Mouse (Mus musculus): Measurements from ENCODE around the gene Dkk2.

The Dkk2 gene

DNA sequence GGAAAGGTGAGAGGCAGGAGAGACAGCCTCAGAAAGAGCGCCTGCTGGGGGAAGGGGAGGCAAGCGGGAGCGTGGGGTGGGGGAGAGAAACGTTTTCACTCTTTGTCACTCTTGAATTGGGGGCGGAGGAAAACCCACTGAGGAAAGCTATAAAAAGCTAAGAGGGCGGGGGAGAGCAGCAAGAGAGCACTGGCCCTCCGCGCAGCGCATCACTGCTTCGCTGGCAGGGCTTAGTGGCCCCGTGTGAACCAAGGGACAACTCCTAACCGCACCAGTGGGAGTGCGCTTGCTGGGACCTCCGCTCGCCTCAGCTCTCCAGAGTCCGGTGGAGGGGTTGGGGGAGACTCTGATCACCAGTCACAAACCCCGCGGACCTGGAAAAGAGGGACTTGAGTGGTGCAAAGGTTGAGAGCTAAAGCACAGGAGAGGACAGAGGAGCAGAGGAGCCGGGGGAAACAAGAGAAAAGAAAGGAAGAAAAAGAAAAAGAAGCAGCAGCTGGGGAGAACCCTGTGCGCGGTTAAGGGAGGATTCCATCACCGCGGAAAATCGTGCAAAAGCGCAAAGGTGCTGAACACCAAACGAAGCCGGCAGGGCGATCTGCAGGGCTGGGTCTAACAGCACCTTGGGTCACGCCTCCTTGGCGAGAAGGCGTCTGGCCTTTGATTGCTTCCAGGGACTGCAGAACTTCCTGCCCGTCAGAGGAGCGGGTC, at the start of gene Dkk2:
TSS of gene Dkk2 (plus strand) at position 181 of the 711 bp plus-strand sequence.
- peak; percentile 56 for DNase-seq

DNA sequence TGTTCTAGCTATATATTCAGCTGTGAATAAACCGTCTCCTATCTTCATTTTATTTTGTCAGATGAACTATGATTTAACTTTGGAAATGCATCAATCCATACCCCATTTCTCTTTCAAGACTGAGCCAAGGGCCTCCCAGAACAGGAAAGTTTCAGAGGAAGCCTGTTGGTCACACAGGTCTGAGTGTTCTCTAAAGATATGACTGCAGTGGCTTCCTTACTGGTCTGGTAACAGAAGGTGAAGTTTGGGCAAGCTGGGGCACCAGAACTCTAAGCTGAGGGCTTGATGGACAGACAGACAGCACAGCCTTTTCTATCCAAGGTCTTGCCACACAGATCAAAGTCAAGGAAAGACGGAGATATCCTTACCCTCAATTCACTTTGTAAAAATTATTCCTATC, 48.4 kb upstream of the Dkk2 start:
- DNase-seq = no peak

DNA sequence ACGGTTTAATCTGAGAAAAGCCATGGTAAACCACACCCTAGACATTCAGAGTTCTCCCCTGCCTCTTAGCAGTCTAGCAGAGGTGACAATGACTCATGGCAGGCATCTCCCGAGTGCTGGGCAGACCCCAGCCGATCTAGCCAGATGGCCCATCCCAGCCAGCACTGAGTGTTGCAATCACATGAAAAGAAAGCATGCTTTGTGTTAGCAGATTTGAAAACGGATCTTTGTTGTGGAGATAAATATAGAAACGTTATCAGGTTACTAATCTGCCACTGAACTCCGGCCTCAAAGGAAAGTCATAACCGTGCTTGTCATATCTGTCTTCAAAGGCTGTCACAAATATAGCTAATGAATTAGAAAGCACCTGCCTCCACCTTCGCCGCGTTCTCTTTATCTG, 47.4 kb upstream of the Dkk2 start:
- no peak for DNase-seq

DNA sequence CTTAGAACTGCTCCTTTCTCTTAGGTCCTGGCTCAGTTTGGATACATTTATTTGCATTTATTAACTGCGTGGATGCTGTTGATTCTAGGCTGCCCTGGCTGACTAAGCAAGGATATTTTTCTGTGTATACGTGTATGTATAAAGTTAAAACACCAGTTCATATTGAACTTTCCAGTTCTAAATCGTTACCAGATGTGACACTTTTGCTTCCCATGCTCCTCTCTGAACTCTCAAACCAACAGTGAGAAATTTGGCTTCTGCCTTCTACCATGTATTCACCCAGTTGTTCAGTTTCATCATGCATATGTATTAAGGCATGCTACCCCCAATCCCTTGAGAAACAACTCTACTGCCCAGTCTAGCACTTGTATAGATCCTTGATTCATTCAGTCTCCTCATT, 45.0 kb upstream of the Dkk2 start:
- DNase-seq = no peak

DNA sequence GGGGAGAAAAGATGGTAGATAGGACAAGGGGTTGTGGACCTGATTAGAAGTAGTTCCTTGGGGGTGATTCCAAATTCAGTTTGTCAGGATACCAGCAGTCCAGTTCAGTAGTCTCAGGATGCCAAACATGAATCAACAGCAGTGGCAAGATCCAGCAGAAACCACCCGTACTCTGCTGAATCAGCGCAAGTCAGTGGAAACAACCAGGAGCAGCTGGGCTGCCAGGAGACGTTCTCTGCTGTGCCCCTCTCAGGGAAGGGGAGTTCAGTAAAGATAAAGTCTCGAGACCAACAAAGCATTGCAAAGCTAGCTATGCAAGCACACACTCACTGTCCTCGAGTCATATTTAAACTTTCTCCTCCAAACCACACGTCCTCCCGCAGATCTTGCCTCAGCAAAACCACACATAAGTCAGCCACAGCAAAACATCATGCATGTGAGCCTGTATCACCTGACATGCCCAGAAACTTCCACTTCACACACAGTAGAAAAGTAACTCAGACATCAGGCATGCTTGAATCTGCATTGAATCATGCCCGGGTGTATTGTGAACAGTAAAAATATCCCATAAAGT, 34.1 kb upstream of the Dkk2 start:
- DNase-seq = no peak

DNA sequence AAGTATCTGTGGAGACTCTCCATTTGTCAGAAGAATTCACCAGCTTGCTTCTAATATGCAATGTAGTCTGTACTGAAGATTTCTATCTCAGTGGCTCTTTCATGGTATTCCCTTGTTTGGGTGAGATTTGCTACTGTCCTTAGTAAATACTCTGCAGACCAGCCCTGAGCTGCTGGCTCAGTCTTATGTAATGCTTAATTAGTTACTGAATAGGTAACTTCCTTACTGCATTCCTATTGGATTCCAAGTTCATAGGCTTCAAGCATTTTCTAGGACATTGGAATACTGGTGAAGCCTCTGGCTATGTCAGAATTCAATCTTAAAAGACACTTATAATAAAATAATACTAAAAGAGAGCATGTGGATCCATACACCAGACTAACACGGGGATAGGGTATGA, 22.3 kb upstream of the Dkk2 start:
- DNase-seq = peak; percentile 77

DNA sequence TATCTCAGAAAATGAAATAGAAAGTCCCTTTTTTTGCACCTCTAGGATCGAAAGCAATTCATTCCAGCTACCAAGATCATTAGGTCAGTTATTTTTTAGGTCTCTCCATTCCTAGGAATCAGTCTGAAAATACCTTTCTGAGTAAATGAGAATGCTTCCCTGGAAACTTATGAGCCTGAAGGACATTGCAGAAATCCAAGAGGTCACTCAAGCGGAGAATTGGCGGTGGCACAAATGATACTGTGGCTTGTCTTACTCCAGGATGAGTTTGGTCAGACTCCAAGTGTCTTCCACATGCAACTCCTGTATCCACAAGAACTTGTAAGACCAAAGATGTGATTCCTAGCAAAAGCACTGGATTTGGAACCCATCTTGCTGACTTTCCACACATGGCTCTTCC, 21.7 kb upstream of the Dkk2 start:
- DNase-seq = peak; percentile 61

DNA sequence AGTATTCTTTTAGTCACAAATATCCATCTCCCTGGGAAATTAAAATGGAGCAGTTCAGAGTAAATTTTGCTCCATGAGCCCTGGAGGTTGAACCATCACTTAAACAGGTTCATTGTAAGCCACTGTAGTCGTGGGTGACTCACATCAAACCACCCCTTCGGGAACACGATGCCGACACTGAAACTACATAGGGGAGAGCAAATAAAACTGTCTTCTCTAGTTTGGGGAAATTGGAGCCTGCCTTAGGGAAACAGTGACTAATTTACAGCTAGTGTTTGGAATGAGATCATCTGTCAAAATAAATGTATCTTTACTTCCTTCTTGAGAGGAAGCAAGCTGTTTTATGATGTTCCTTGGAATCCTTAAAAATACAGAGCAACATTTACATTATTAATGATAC, 21.1 kb upstream of the Dkk2 start:
- DNase-seq = no peak

DNA sequence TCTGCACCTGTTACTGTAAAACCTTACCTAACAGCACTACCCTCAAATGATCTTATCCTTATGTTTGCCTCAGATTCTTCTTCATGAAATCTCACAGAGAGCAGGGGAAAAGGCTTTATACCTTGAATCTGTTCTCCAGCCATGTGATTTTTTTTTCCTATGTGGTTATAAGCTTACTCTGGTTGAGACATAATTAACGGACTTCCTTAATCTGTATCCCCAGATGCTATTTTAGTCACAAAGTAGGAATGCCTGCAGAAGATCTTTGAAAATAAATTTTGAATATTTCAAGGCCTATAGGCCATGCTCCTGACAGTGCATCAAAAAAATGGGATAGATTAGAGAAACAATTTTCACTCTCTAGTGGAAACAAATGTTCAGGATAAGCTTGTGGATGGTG, 20.2 kb upstream of the Dkk2 start:
- DNase-seq = no peak

DNA sequence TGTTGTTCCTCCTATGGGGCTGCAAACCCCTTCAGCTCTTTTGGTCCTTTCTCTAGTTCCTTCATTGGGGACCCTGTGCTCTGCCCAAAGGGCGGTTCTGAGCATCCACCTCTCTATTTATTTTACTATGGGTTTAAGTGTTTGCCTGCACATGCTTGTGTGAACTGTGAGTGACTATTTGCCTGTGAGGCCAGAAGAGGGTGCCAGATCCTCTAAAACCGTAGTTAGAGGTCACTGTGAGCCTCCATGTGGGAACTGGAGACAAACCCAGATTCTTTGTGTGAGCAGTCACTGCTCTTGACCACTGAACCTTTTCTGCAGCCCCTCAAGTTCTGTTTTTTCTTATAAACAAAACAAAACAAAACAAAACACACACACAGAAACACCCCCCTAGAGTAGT, 14.1 kb upstream of the Dkk2 start:
- peak; percentile 50 for DNase-seq

DNA sequence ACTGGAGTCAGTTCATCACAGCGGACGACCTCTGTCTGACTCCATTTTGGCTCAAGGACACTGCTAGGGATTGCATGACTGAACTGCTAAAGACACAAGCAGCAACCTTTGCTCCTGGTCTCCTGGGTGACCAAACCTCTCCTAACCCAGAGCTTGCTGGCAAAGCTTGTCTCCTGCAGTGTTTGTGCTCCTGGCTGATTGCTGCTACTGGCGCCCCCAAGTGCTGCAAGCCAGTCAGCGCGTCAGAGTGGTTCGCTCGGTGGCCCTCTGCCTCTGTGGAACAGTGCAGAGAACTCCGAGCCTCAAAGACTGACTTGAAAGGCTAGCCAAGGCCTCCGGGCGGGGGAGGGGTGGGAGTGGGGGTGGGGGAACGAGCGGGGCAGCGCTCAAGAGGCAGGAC, 1.1 kb upstream of the Dkk2 start:
- peak; percentile 94 for DNase-seq

DNA sequence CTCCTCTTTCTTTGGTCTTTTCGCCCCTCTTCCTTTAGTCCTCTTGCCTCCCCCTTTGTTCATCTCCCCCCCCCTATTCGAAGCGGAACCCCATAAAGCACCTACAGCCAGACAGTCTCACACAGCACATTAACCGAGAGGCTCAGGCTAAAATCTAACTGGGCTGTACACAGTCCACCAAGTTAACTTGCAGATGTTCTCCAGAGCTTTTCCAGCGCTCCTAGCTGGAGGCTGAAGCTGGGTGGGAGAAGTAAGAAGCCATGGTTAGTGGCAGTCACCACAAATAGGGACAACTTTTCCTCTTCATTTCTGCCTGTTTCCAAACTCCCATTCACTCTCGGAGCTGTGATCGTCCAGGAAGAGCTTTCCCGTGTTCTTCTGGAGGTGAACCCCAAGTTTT, 412 bp upstream of the Dkk2 start:
- DNase-seq = peak; percentile 47

DNA sequence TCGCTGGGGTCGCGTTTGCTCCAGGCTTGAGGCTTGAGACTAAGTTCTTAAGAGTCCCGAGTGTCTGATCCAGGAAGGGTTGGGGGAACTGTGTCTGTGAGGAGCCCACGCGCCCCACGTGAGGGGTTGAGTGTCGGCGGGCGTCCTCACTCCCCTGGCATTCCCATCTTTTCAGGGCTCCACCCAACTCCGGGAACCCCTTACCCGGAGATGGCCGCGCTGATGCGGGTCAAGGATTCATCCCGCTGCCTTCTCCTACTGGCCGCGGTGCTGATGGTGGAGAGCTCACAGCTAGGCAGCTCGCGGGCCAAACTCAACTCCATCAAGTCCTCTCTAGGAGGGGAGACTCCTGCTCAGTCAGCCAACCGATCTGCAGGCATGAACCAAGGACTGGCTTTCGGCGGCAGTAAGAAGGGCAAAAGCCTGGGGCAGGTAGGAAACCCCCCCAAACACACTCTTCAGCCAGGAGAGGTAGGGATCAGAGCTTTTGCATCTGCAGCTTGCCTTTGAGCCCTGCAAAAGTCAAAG, 795 bp downstream of the Dkk2 start:
- DNase-seq = no peak

DNA sequence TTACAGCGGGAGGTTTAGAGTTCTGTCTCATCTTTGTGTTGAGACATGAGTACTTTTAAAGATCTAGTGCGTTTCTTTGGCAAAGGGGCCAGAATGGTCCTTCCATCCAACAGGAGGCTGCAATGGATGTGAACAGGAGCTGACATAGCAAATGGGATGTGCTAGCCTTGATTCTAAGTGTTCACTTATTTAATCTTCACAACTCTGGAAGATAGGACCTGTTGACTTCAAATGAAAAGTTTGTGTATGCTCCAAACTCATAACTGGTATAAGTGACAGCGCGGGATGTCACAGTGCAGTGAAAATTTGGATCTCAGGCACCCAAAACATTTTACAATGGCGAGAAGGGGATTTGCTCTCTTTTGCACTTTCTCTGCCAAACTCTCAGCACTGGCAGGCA, 1.4 kb downstream of the Dkk2 start:
- DNase-seq = no peak

DNA sequence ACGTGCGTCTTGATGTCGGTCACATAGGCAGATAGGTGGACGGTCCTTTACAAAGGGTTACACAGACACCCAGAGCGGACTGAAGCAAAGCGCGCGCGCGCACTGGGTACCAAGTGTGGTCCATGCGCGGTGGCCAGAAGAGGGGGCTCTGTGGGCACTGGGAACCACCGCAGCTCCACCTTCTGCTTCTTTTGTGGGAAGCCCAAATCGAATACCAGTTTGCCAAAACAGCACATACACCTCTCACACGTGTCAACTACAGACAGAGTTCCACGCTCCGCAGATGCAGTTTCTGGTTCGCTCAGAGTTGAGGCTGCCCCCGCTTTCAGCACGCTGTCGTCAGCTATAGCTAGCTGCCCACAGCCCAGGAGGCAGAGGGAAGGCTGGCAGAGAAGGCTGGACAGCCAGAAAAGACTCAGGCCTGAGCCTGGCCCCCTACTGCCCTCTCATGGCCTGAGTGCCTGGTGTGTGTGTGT, 2.0 kb downstream of the Dkk2 start:
- DNase-seq = peak; percentile 47

DNA sequence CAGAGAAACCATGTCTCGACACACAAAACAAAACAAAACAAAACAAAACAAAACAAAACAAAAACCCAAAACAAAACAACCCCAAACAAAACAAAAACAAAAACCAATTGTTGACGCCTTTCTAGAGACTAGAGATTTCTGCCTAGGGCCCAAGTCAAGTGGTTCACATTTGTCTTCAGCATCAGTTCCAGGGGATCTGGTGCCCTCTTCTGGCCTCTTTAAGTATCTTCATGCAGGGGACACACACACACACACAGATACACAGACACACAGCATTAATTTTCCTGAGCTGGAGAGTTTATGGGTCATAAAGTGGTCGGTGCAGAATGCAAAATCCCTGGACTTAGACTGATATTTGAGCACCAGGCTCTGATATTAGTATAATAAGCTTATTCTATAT, 7.9 kb downstream of the Dkk2 start:
- no peak for DNase-seq

DNA sequence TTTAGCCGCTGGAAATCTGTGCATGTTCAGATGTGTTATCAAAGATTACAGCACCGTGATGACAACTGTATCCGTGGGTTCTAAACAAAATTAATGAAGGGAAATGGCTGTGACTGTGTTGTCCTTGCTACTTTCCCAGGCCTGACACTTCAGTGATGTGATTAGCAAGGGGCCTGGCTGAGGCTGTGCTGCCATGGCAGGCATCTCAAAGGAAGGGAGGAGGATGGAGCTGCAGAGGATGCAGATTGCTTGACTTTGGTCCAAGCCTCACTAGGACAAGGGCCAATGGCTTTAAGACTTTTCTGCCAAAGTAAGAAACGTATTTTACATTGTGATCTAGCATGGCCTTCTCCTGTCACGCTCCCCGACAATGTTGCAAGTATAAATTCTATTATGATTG, 11.2 kb downstream of the Dkk2 start:
- peak; percentile 50 for DNase-seq

DNA sequence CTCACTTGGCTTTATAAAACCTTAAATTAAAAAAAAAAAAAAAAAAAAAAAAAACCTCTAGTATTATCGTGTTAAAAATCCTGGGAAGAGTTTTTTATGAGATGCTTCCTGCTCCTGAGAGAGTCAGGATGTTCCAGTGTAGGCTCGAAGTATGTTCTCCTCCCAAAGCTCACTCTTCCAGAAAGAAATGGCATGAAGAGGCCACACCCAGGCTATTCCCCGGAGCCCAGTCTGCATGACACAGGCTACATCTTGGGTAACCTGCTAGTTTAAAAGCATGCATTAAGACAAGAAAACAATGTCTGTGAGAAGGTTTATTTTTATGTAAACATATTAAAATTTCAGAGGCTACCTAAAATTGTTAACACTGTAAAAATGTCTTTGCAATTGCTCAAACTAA, 15.7 kb downstream of the Dkk2 start:
- DNase-seq = peak; percentile 25

DNA sequence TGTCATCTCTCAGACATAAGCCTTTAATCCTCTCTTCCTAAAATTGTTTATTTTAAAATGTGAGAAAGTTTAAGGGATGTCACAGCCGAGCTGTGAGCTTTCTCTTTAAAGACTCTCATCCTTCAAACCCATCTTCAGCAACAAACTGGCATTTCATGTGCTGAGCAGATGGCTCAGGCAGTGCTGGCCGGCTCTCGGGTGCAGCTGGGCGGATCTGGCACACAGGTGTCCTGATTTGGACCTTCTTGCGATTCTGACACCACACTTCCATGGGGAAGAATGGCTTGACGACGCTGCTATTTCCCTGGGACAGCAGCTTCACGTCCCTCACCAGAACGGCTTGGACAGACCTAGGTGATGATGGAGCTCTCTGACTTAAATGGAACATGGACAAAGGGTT, 17.9 kb downstream of the Dkk2 start:
- DNase-seq = no peak

DNA sequence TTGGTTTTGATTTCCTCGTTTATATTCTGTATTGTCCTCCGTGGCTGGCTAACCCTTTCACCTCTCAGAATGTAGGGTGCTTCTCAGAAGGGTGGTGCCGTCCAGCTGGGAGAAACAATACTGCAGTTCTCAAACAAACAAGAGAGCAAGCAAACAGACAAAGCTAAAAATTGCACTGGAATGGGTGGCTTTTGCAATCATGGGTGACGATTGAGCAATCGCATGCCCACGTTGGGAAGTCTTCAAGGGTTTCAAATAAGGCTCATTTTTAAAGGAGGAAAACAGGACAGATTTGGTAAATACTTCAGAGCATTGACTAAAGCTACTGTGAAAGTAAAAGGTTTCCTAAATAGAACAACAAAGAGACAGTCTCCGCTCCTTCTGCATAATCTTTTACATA, 18.4 kb downstream of the Dkk2 start:
- no peak for DNase-seq

DNA sequence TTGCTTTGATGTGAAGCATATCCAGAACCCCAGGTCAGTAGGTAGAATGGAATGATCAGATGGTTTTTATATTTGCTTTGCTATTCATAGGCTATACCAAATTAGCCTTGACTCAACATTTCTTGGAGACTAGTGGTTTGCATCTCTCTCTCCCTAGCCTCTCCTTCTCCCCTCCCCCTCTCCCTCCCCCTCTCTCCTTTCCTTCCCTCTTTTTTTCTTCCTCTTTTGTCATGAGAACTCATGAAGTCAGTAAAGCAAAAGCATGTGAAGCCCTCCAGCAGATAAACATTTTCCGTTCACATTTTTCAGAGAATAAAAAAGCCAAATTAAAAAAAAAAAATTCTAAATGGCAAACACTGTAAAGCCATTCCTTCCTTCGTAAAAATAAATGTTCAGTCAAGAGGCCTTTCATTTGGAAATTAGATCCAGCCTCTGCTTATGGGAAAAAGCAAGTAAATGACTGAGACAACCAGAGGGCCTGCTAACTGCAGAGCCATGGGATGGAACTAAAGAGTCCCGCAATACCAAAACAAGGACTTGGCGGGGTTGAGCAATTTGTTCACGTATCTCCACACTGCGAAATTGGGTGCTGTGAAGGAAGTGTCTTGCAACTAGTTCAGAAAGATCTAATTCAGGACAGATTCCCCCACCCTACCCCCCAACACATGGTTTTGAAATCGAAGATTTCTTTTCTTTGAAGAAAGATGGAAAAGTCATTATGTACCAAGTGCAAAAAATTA, 30.9 kb downstream of the Dkk2 start:
- DNase-seq = no peak

DNA sequence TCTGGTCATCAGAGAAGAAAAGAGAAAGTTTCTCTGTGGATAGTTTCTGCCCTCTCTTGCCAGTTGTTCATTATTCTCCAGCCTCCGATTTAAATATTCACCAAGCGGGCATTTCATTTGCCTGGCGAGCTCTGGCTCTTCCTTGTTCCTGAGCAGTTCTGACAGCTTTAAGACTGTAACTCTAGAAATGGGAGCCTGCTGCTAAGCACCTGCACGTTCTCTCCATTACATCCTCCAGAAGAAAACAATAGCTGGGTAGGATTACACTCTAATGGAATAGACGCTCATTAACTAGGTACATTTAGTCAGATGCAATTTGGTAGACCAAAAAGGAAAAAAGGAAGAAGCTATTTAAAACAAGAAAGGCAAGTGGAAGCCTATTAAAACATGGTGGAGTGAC, 36.3 kb downstream of the Dkk2 start:
- DNase-seq = peak; percentile 26

DNA sequence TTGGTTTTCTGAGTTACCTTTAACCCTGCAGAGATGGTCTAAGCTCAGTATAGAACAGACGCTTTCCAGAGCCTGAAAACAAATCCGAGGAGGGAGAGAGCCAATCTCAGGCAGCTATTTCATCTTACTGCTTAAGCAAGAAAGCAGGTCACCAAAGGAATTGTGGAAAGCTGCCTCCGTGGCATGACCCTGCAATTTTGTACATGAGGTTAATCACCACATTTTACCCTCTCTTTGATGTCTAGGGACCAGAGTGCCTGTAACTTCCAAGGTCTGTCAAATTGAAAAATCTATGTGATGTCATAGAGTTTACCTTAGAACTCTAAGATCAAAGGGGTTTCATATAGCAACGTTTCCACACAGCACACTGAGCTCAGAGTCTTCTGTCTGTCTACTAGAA, 37.5 kb downstream of the Dkk2 start:
- DNase-seq = no peak

DNA sequence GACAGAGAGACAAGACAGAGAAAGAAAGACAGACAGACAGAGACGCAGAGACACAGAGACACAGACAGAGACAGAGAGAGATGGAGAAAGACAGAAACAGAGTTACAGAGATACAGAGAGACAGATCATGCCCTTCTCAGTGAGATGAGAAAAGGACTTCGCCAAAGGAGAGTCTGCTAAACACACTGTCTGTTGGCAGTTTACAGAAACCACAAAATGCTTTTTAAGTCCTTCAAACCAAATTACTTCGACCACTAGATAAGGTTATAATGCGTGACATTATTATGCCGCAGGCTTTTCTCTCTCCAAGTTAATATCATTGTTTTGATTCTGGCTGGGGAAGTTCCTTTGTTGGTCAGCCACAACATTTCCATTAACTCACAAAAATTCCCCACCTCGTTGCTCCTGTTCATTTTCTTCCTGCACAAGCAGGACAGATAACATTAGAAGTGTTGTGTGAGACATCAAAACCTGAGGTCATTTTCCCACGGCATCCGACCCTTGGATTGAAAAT, 40.2 kb downstream of the Dkk2 start:
- no peak for DNase-seq

Measured in kidney, adult 9 months (tissue).